Mouse (Mus musculus): ENCODE results near the gene Clcn3. TPM values are rescaled to one million over a fixed set of nuclear protein-coding genes. Genes with fewer than 3 reads are reported as not detected.

Clcn3 gene
- total and polyA plus RNA-seq, 3 experiments = 21.9 to 37.3 (median 29.2) TPM

- Histone ChIP-seq H3K4me1 (ENCODE audit: control insufficient read depth in 1 of 2, insufficient read depth in 2 of 2) (peaks cover 0 to 7% of the 10 kb centered on the region in 2 experiments; a peak in 1 of 4 replicates), H3K36me3 (replicated peaks in 1 of 2; ENCODE audit: control insufficient read depth in 1 of 2, insufficient read depth in 1 of 2, low read length in 1 of 2) (no peaks in the 10 kb centered on the region), H3K4me2 (ENCODE audit: insufficient read depth, low read depth, poor library complexity, severe bottlenecking) (no peak overlapping the region), H3K27me3 (replicated peaks) (no peaks in the 10 kb centered on the region), H3K4me3 (replicated peaks in 1 of 3; ENCODE audit: low read depth in 2 of 3, low read length in 2 of 3, poor library complexity in 1 of 3) (no peak overlapping the region), H3K9ac (ENCODE audit: insufficient read depth, low read depth) (no peak overlapping the region), H3K79me2 (replicated peaks; ENCODE audit: control insufficient read depth, extremely low read depth, insufficient read depth, poor library complexity, severe bottlenecking) (peaks cover 36% of the 10 kb centered on the region), H3K9me3 (replicated peaks; ENCODE audit: low read length) (no peaks in the 10 kb centered on the region), H3K27ac (ENCODE audit: insufficient read depth, low read depth) (no peak overlapping the region)
- no peak for TF ChIP-seq ZKSCAN1 (IDR thresholded peaks at IDR 0.05; ENCODE audit: borderline replicate concordance, low read depth, low read length)
- TF ChIP-seq ELF1 (IDR thresholded peaks at IDR 0.05; ENCODE audit: low read depth, low read length) = no peak
- no peak for TF ChIP-seq TBP (conservative IDR thresholded peaks at IDR 0.05; ENCODE audit: low read depth, low read length)
- TF ChIP-seq NRF1 (IDR thresholded peaks at IDR 0.05; ENCODE audit: low read depth, low read length) = no peak
- TF ChIP-seq UBTF (IDR thresholded peaks at IDR 0.05; ENCODE audit: low read depth, low read length) = no peak
- no peak for TF ChIP-seq MEF2A (IDR thresholded peaks at IDR 0.05; ENCODE audit: borderline replicate concordance, low read depth, low read length)
- TF ChIP-seq E2F4 (IDR thresholded peaks at IDR 0.05; ENCODE audit: insufficient replicate concordance, low read depth, low read length) = no peak
- no peak for TF ChIP-seq CTCF (conservative IDR thresholded peaks at IDR 0.05 in 1 of 2, IDR thresholded peaks at IDR 0.05 in 1 of 2; ENCODE audit: low read depth in 2 of 2, low read length in 2 of 2)
- no peak for TF ChIP-seq SMC3 (IDR thresholded peaks at IDR 0.05; ENCODE audit: low read depth, low read length)
- no peak for TF ChIP-seq IRF4 (IDR thresholded peaks at IDR 0.05; ENCODE audit: low read depth, low read length)
- no peak for TF ChIP-seq SIN3A (IDR thresholded peaks at IDR 0.05; ENCODE audit: low read length)
- no peak for TF ChIP-seq TCF12 (IDR thresholded peaks at IDR 0.05; ENCODE audit: low read depth, low read length)
- dilution Hi-C loops (cut with MboI; ENCODE audit: extremely low pct_ligation_motif_present, extremely low pct_unique_long_range_greater_than_20kb, low sequenced_read_pairs) (no loop called here), in situ Hi-C loops (cut with MboI; ENCODE audit: low pct_ligation_motif_present, low pct_unique_long_range_greater_than_20kb, low sequenced_read_pairs) (no loop called here)
- no peak for DNase-seq (ENCODE audit: extremely low read depth)
Measured at GRCm38 (mm10) chr8:60963931-60964330, 19.2 kb downstream of the Clcn3 start.

GRCm38 (mm10) chr8:60962763-60963162 is 20.3 kb downstream of the Clcn3 start:
- Histone ChIP-seq H3K9ac (ENCODE audit: insufficient read depth, low read depth) (no peak overlapping the region), H3K27me3 (replicated peaks) (no peaks in the 10 kb centered on the region), H3K4me2 (ENCODE audit: insufficient read depth, low read depth, poor library complexity, severe bottlenecking) (no peak overlapping the region), H3K36me3 (replicated peaks in 1 of 2; ENCODE audit: control insufficient read depth in 1 of 2, insufficient read depth in 1 of 2, low read length in 1 of 2) (no peaks in the 10 kb centered on the region), H3K4me1 (ENCODE audit: control insufficient read depth in 1 of 2, insufficient read depth in 2 of 2) (peaks cover 2 to 15% of the 10 kb centered on the region in 2 experiments; a peak in 3 of 4 replicates), H3K27ac (ENCODE audit: insufficient read depth, low read depth) (no peak overlapping the region), H3K4me3 (replicated peaks in 1 of 3; ENCODE audit: low read depth in 2 of 3, low read length in 2 of 3, poor library complexity in 1 of 3) (no peak overlapping the region), H3K79me2 (replicated peaks; ENCODE audit: control insufficient read depth, extremely low read depth, insufficient read depth, poor library complexity, severe bottlenecking) (peaks cover 41% of the 10 kb centered on the region), H3K9me3 (replicated peaks; ENCODE audit: low read length) (no peaks in the 10 kb centered on the region)
- dilution Hi-C loops (cut with MboI; ENCODE audit: extremely low pct_ligation_motif_present, extremely low pct_unique_long_range_greater_than_20kb, low sequenced_read_pairs) (no loop called here), in situ Hi-C loops (cut with MboI; ENCODE audit: low pct_ligation_motif_present, low pct_unique_long_range_greater_than_20kb, low sequenced_read_pairs) (no loop called here)
- TF ChIP-seq CHD2 (IDR thresholded peaks at IDR 0.05; ENCODE audit: low read length) (no peak), IRF4 (IDR thresholded peaks at IDR 0.05; ENCODE audit: low read depth, low read length) (no peak), ETS1 (conservative IDR thresholded peaks at IDR 0.05; ENCODE audit: low read depth, low read length) (no peak), MAX (IDR thresholded peaks at IDR 0.05; ENCODE audit: low read length) (no peak), POLR2AphosphoS2 (IDR thresholded peaks at IDR 0.05; ENCODE audit: low read depth, low read length) (no peak), E2F4 (IDR thresholded peaks at IDR 0.05; ENCODE audit: insufficient replicate concordance, low read depth, low read length) (no peak), JUND (conservative IDR thresholded peaks at IDR 0.05; ENCODE audit: low read depth, low read length) (no peak), TCF12 (IDR thresholded peaks at IDR 0.05; ENCODE audit: low read depth, low read length) (no peak), TBP (conservative IDR thresholded peaks at IDR 0.05; ENCODE audit: low read depth, low read length) (no peak), HCFC1 (IDR thresholded peaks at IDR 0.05; ENCODE audit: low read depth, low read length) (no peak), ZMIZ1 (IDR thresholded peaks at IDR 0.05; ENCODE audit: low read depth, low read length) (no peak), NELFE (IDR thresholded peaks at IDR 0.05; ENCODE audit: low read depth, low read length) (no peak), MXI1 (IDR thresholded peaks at IDR 0.05; ENCODE audit: low read depth, low read length) (no peak), ZC3H11A (IDR thresholded peaks at IDR 0.05; ENCODE audit: low read depth, low read length) (no peak), USF2 (conservative IDR thresholded peaks at IDR 0.05; ENCODE audit: low read depth, low read length) (no peak), NRF1 (IDR thresholded peaks at IDR 0.05; ENCODE audit: low read depth, low read length) (no peak)
- no peak for DNase-seq (ENCODE audit: extremely low read depth)

Measured in CH12.LX (cell line).